Mouse (Mus musculus) kidney, embryonic 15.5 days (tissue): Measurements from ENCODE around the gene Myo3b. TPM values are rescaled to one million over a fixed set of nuclear protein-coding genes. Genes with fewer than 3 reads are reported as not detected.

Experiments
- ATAC-seq: fragments of 200-750 bp; cut with Nextera tagmentation; replicated peaks from 2 replicates; pipeline ENCODE4 v1.8.0; 2017; ENCODE audit warnings: moderate TSS enrichment; ENCODE audit not compliant: low FRiP score
- H3K27ac ChIP-seq: fragments of 300-500 bp; sonication (generic); 2 replicates; pipeline ENCODE4 v1.5.1; 2015; ENCODE audit warnings: mild to moderate bottlenecking, inconsistent platforms
- H3K27me3 ChIP-seq: fragments of 300-500 bp; sonication (generic); 2 replicates; pipeline ENCODE4 v1.6.1; 2015; ENCODE audit warnings: inconsistent platforms
- H3K36me3 ChIP-seq: fragments of 300-500 bp; sonication (generic); 2 replicates; pipeline ENCODE4 v1.6.1; 2015; ENCODE audit warnings: inconsistent platforms
- H3K4me1 ChIP-seq: fragments of 300-500 bp; sonication (generic); 2 replicates; pipeline ENCODE4 v1.6.1; 2015; ENCODE audit warnings: inconsistent platforms
- H3K4me2 ChIP-seq: fragments of 300-500 bp; sonication (generic); 2 replicates; pipeline ENCODE4 v1.6.1; 2015; ENCODE audit warnings: moderate library complexity, mild to moderate bottlenecking, inconsistent platforms
- H3K4me3 ChIP-seq: fragments of 300-500 bp; sonication (generic); replicated peaks from 2 replicates; pipeline ENCODE4 v1.5.1; 2015; ENCODE audit warnings: mild to moderate bottlenecking, inconsistent platforms
- H3K9ac ChIP-seq: fragments of 300-500 bp; sonication (generic); 2 replicates; pipeline ENCODE4 v1.6.1; 2015; ENCODE audit warnings: mild to moderate bottlenecking, inconsistent platforms
- H3K9me3 ChIP-seq: fragments of 300-500 bp; sonication (generic); replicated peaks from 2 replicates; pipeline ENCODE4 v1.6.1; 2016; ENCODE audit warnings: inconsistent platforms
- WGBS: fragments of 180-500 bp; shearing (Covaris S2); methylation state at CpG from one replicate; pipeline ENCODE4 v1.1.7; 2015; ENCODE audit warnings: mixed read lengths; 5-methylcytosine and 5-hydroxymethylcytosine counted together
- polyA plus RNA-seq: library from polyadenylated mRNA; unstranded; fragments of >200 nt; fragmentation: Nextera tagmentation; extraction: Ambion mirVana; gene quantifications from 2 replicates; pipeline ENCODE4 v1.2.1, GENCODE M21; 2015

The Myo3b gene
- polyA plus RNA-seq, 1 experiment from 2014 or later, result 0.43 TPM

GRCm38 (mm10) chr2:70261703-70262564 lies 223.0 kb downstream of the Myo3b start:
- no peak overlapping the region for H3K9ac ChIP-seq
- WGBS, result 67% methylated on average over 8 of the region's 8 CpGs
- H3K27ac ChIP-seq, result no peak overlapping the region

GRCm38 (mm10) chr2:70262565-70263082 lies 223.7 kb downstream of the Myo3b start:
- Histone ChIP-seq H3K36me3 (no peaks in the 10 kb centered on the region), H3K4me1 (peaks cover 11% of the 10 kb centered on the region), H3K27ac (no peak overlapping the region), H3K27me3 (0 out of 2 replicates have a peak, but pooled peaks cover 7% of the 10 kb centered on the region), H3K4me3 (no peak overlapping the region), H3K9ac (no peak overlapping the region), H3K9me3 (no peaks in the 10 kb centered on the region), H3K4me2 (no peak overlapping the region)
- 0 out of 2 replicates have a peak, but pooled peaks have one; percentile 54 for ATAC-seq
- whole genome bisulfite sequencing, result 10% methylated on average over 9 of the region's 9 CpGs

More at GRCm38 (mm10) chr2:70261703-70262564, 223.0 kb downstream of the Myo3b start:
- H3K9me3 ChIP-seq, result no peaks in the 10 kb centered on the region
- H3K4me2 ChIP-seq, result no peak overlapping the region
- H3K4me3 ChIP-seq, result no peak overlapping the region
- ATAC-seq, result peak; percentile 18; the same call in 1 of the 2 replicates
- no peaks in the 10 kb centered on the region for H3K36me3 ChIP-seq
- 0 out of 2 replicates have a peak, but pooled peaks cover 7% of the 10 kb centered on the region for H3K27me3 ChIP-seq
- H3K4me1 ChIP-seq, result peaks cover 11% of the 10 kb centered on the region

- Histone ChIP-seq H3K4me3 (no peak overlapping the region), H3K9ac (no peak overlapping the region), H3K27ac (no peak overlapping the region), H3K4me2 (no peak overlapping the region), H3K27me3 (peaks cover 7% of the 10 kb centered on the region; the same call in 1 of the 2 replicates), H3K9me3 (no peaks in the 10 kb centered on the region), H3K4me1 (peaks cover 3% of the 10 kb centered on the region; the same call in 1 of the 2 replicates), H3K36me3 (no peaks in the 10 kb centered on the region)
- ATAC-seq, result no peak
- WGBS, result 17% methylated on average over 13 of the region's 13 CpGs
Measured at GRCm38 (mm10) chr2:70278425-70279277, 239.7 kb downstream of the Myo3b start.

- no peaks in the 10 kb centered on the region for H3K36me3 ChIP-seq
- 67% methylated on average over 1 of the region's 1 CpGs for WGBS
- no peak overlapping the region for H3K27ac ChIP-seq
- no peak for ATAC-seq
- no peaks in the 10 kb centered on the region for H3K4me1 ChIP-seq
- H3K27me3 ChIP-seq, result no peaks in the 10 kb centered on the region
- H3K4me3 ChIP-seq, result no peak overlapping the region
- no peak overlapping the region for H3K4me2 ChIP-seq
- no peaks in the 10 kb centered on the region for H3K9me3 ChIP-seq
- H3K9ac ChIP-seq, result no peak overlapping the region
Measured at GRCm38 (mm10) chr2:70284109-70284508, 245.2 kb downstream of the Myo3b start.

- no peaks in the 10 kb centered on the region for H3K27me3 ChIP-seq
Measured at GRCm38 (mm10) chr2:70291063-70291462, 252.1 kb downstream of the Myo3b start.

GRCm38 (mm10) chr2:70292776-70293175 lies 253.8 kb downstream of the Myo3b start:
- no peaks in the 10 kb centered on the region for H3K27me3 ChIP-seq
- no peaks in the 10 kb centered on the region for H3K36me3 ChIP-seq
- no peaks in the 10 kb centered on the region for H3K4me1 ChIP-seq
- no peak overlapping the region for H3K9ac ChIP-seq
- H3K27ac ChIP-seq, result no peak overlapping the region
- WGBS, result 74% methylated on average over 3 of the region's 3 CpGs
- ATAC-seq, result no peak
- H3K4me2 ChIP-seq, result no peak overlapping the region
- H3K4me3 ChIP-seq, result no peak overlapping the region
- H3K9me3 ChIP-seq, result no peaks in the 10 kb centered on the region

More at GRCm38 (mm10) chr2:70291063-70291462, 252.1 kb downstream of the Myo3b start:
- no peak for ATAC-seq
- 53% methylated on average over 5 of the region's 5 CpGs for WGBS
- Histone ChIP-seq H3K9me3 (no peaks in the 10 kb centered on the region), H3K4me2 (no peak overlapping the region), H3K36me3 (no peaks in the 10 kb centered on the region), H3K27ac (no peak overlapping the region), H3K4me3 (no peak overlapping the region), H3K9ac (no peak overlapping the region), H3K4me1 (no peaks in the 10 kb centered on the region)

GRCm38 (mm10) chr2:70302905-70303304 lies 264.0 kb downstream of the Myo3b start:
- no peak overlapping the region for H3K27ac ChIP-seq
- no peak overlapping the region for H3K9ac ChIP-seq
- no peaks in the 10 kb centered on the region for H3K4me1 ChIP-seq
- ATAC-seq, result no peak
- H3K27me3 ChIP-seq, result no peaks in the 10 kb centered on the region
- H3K4me2 ChIP-seq, result no peak overlapping the region
- no peak overlapping the region for H3K4me3 ChIP-seq
- H3K36me3 ChIP-seq, result no peaks in the 10 kb centered on the region
- H3K9me3 ChIP-seq, result no peaks in the 10 kb centered on the region

GRCm38 (mm10) chr2:70315125-70315524 lies 276.2 kb downstream of the Myo3b start:
- no peaks in the 10 kb centered on the region for H3K36me3 ChIP-seq
- no peaks in the 10 kb centered on the region for H3K9me3 ChIP-seq
- no peak for ATAC-seq
- peaks cover 5% of the 10 kb centered on the region; the same call in 1 of the 2 replicates for H3K4me1 ChIP-seq
- no peak overlapping the region for H3K27ac ChIP-seq
- 48% methylated on average over 9 of the region's 9 CpGs for WGBS
- no peak overlapping the region for H3K4me3 ChIP-seq
- H3K27me3 ChIP-seq, result 0 out of 2 replicates have a peak, but pooled peaks cover 11% of the 10 kb centered on the region
- no peak overlapping the region for H3K9ac ChIP-seq
- no peak overlapping the region for H3K4me2 ChIP-seq

GRCm38 (mm10) chr2:70315734-70316133 lies 276.8 kb downstream of the Myo3b start:
- no peak for ATAC-seq
- whole genome bisulfite sequencing, result 76% methylated on average over 3 of the region's 3 CpGs

GRCm38 (mm10) chr2:70317850-70318249 lies 278.9 kb downstream of the Myo3b start:
- H3K9me3 ChIP-seq, result no peaks in the 10 kb centered on the region
- WGBS, result 33% methylated on average over 6 of the region's 6 CpGs
- H3K4me2 ChIP-seq, result no peak overlapping the region
- no peaks in the 10 kb centered on the region for H3K36me3 ChIP-seq
- ATAC-seq, result no peak
- H3K27ac ChIP-seq, result no peak overlapping the region
- H3K27me3 ChIP-seq, result 0 out of 2 replicates have a peak, but pooled peaks cover 11% of the 10 kb centered on the region
- H3K4me1 ChIP-seq, result peaks cover 19% of the 10 kb centered on the region
- no peak overlapping the region for H3K4me3 ChIP-seq
- no peak overlapping the region for H3K9ac ChIP-seq

More at GRCm38 (mm10) chr2:70315734-70316133, 276.8 kb downstream of the Myo3b start:
- no peaks in the 10 kb centered on the region for H3K9me3 ChIP-seq
- H3K36me3 ChIP-seq, result no peaks in the 10 kb centered on the region
- H3K27me3 ChIP-seq, result 0 out of 2 replicates have a peak, but pooled peaks cover 11% of the 10 kb centered on the region
- peaks cover 5% of the 10 kb centered on the region; the same call in 1 of the 2 replicates for H3K4me1 ChIP-seq
- H3K4me3 ChIP-seq, result no peak overlapping the region
- no peak overlapping the region for H3K9ac ChIP-seq
- H3K27ac ChIP-seq, result no peak overlapping the region
- no peak overlapping the region for H3K4me2 ChIP-seq

- Histone ChIP-seq H3K4me1 (peaks cover 25% of the 10 kb centered on the region), H3K36me3 (no peaks in the 10 kb centered on the region), H3K27ac (no peak overlapping the region), H3K9me3 (no peaks in the 10 kb centered on the region), H3K4me2 (no peak overlapping the region), H3K9ac (no peak overlapping the region), H3K27me3 (0 out of 2 replicates have a peak, but pooled peaks cover 11% of the 10 kb centered on the region), H3K4me3 (no peak overlapping the region)
- WGBS, result 66% methylated on average over 5 of the region's 5 CpGs
- no peak for ATAC-seq
Measured at GRCm38 (mm10) chr2:70318861-70319555, 280.1 kb downstream of the Myo3b start.
